ENCODE assay signal across 25 mouse cellular contexts in the genomic region with DNA sequence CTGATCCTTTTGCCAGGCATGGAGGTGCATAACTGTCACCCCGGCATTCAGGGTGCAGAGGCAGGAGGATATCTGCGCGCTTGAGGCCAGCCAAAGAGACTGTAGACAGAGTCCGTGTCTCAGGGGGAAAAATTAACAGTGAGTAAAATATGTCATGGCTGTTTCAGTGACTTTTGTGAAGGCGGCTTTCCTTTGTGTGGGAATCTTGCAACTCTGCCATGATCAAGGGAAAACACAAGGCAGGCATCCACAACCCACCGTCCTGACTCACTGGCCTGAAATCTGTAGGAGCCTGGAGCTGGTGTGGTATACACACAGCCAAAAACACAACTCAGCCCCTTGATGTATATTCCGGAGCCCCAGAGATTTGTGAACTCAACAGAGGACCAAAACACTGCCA. TPM values are rescaled to one million over a fixed set of nuclear protein-coding genes. Genes with fewer than 3 reads are reported as not detected.
DNase-seq lines count a peak whose midpoint lies in the region; ATAC-seq lines count a peak whose summit lies in the region.
"Had no signal": no experiment of that assay in that cellular context is flagged by ENCODE, and none has a peak within 500 bp of the region (broad histone marks: within the 10 kb centered on the region; RNA-seq: fewer than 3 reads in every experiment).

No protein-coding gene starts in this region.

- H3K4me1 ChIP-seq in hindbrain, embryonic 14.5 days (replicated peaks; ENCODE audit: control insufficient read depth, insufficient read depth, low read length), result no peaks in the 10 kb centered on the region
- no peaks in the 10 kb centered on the region for H3K4me1 ChIP-seq in hindbrain, embryonic 12.5 days

- no peak for DNase-seq in frontal cortex, postnatal 14 days (ENCODE audit: low spot score in 2 of 2)
- DNase-seq in heart, adult 11 months, result peak; percentile 81
- DNase-seq in heart, postnatal 10 days, result no peak
- DNase-seq in hindbrain, embryonic 14.5 days (ENCODE audit: low spot score), result peak; percentile 20
- peak; percentile 61 for DNase-seq in brain, adult 2 months (ENCODE audit: low read depth, low spot score)
- no peak for DNase-seq in kidney, adult 8-10 months
- DNase-seq: adrenal gland, adult 2 months; adrenal gland, adult 8-10 months; adrenal gland, postnatal 10 days; adrenal gland, postnatal 14 days; adrenal gland, postnatal 25 days; adrenal gland, postnatal 36 days; B cell, adult 2 months; cerebellum, adult 11 months; cerebellum, adult 11-12 months; cerebellum, adult 18-20 months had no signal

- no peak overlapping the region for H3K4me2 ChIP-seq in hindbrain, embryonic 14.5 days (replicated peaks)
- no peak overlapping the region for H3K4me2 ChIP-seq in hindbrain, embryonic 12.5 days (replicated peaks)

- intact Hi-C loops in heart, postnatal 10 days (cut with DNase I), result no loop called here

- H3K9ac ChIP-seq in hindbrain, embryonic 14.5 days, result no peak overlapping the region
- H3K9ac ChIP-seq in hindbrain, embryonic 12.5 days, result no peak overlapping the region

- no peaks in the 10 kb centered on the region for H3K36me3 ChIP-seq in hindbrain, embryonic 14.5 days (replicated peaks; ENCODE audit: control insufficient read depth, insufficient read depth)
- H3K36me3 ChIP-seq in hindbrain, embryonic 12.5 days, result no peaks in the 10 kb centered on the region
- H3K36me3 ChIP-seq: G1E had no signal

- no peak overlapping the region for H3K27ac ChIP-seq in hindbrain, embryonic 14.5 days
- no peak overlapping the region for H3K27ac ChIP-seq in hindbrain, embryonic 12.5 days

- H3K9me3 ChIP-seq in hindbrain, embryonic 14.5 days (ENCODE audit: control insufficient read depth, low read length), result no peaks in the 10 kb centered on the region
- H3K9me3 ChIP-seq in hindbrain, embryonic 12.5 days (replicated peaks), result no peaks in the 10 kb centered on the region

- whole genome bisulfite sequencing in hindbrain, embryonic 14.5 days, result 90% methylated on average over 7 of the region's 7 CpGs
- 91% methylated on average over 7 of the region's 7 CpGs for WGBS in hindbrain, embryonic 12.5 days

- no peak overlapping the region for H3K4me3 ChIP-seq in hindbrain, embryonic 14.5 days (replicated peaks; ENCODE audit: low read length)
- no peak overlapping the region for H3K4me3 ChIP-seq in hindbrain, embryonic 12.5 days

- peak; percentile 48; the same call in 1 of the 2 replicates for ATAC-seq in frontal cortex, adult (ENCODE audit: low TSS enrichment)
- ATAC-seq in hindbrain, embryonic 14.5 days (ENCODE audit: low FRiP score), result no peak
- no peak for ATAC-seq in hindbrain, embryonic 12.5 days (ENCODE audit: low FRiP score)
- ATAC-seq: activated CD4-positive, CD25-positive, alpha-beta regulatory T cell, adult 4 months; CD4-positive, CD25-positive, alpha-beta regulatory T cell, adult 4 months; Patski had no signal

- peaks cover 33% of the 10 kb centered on the region for H3K27me3 ChIP-seq in hindbrain, embryonic 14.5 days (ENCODE audit: control insufficient read depth, insufficient read depth, low read length)
- H3K27me3 ChIP-seq in hindbrain, embryonic 12.5 days, result peaks cover 28% of the 10 kb centered on the region
- H3K27me3 ChIP-seq: Patski had no signal

RNA-seq across cellular contexts. Expression of a gene that starts 6.8 kb away (rescaled TPM):
- total RNA-seq in heart, postnatal 10 days (2021), result not detected
- polyA plus RNA-seq in hindbrain, embryonic 14.5 days (2014; fragmentation: Nextera tagmentation; extraction: Ambion mirVana), result 9.7 and 10.1 TPM in 2 replicates
- polyA plus RNA-seq in hindbrain, embryonic 12.5 days (2016; fragmentation: Nextera tagmentation; extraction: Ambion mirVana), result 0.84 and 0.90 TPM in 2 replicates
- total RNA-seq: CH12.LX, MEL had no signal
- polyA plus RNA-seq: activated CD4-positive, CD25-positive, alpha-beta regulatory T cell, adult 4 months; C2C12; G1E; Patski had no signal

Comparison
In these comparisons a context has a peak if more than half of its experiments do, and no peak if none do; other contexts are left out.
1. DNase-seq: peak in heart, adult 11 months (single experiment), hindbrain, embryonic 14.5 days (single experiment) and brain, adult 2 months (single experiment); none in frontal cortex, postnatal 14 days (0 of 2), heart, postnatal 10 days (0 of 2) and kidney, adult 8-10 months (0 of 2).